ENCODE assay signal across 15 mouse cellular contexts in the genomic region with DNA sequence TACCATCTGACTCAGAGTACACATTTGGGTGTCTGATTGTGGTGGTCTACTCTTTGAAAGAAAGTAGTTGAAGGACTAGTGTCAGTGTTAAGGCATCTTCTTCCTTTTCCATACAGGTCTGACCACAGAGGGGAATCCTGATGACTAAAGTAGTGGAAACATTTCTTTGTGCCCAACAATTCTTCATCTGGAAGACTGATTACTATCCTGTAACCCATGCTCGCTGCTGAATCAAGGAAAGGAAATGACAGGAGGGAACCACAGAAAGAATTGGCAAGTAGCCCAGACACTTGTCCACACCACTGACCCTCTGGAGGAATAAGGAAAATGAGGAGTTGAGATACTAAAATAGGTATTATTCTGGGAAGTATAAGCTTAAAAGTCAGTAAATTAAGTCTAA.
"Had no signal": no experiment of that assay in that cellular context is flagged by ENCODE, and none has a peak within 500 bp of the region (broad histone marks: within the 10 kb centered on the region; RNA-seq: fewer than 3 reads in every experiment).

No protein-coding gene starts in this region.

- ATAC-seq: liver, postnatal 0 days; midbrain, embryonic 15.5 days had no signal

- H3K9ac ChIP-seq: limb, embryonic 15.5 days; liver, embryonic 13.5 days; liver, postnatal 0 days; midbrain, embryonic 15.5 days; neural tube, embryonic 15.5 days had no signal

- H3K27me3 ChIP-seq: limb, embryonic 15.5 days; liver, embryonic 13.5 days; megakaryocyte, embryonic 14.5 days; midbrain, embryonic 15.5 days; neural tube, embryonic 15.5 days had no signal

- H3K9me3 ChIP-seq: limb, embryonic 15.5 days; liver, embryonic 13.5 days; megakaryocyte, embryonic 14.5 days; midbrain, embryonic 15.5 days; neural tube, embryonic 15.5 days had no signal

- DNase-seq: kidney, adult 11 months; left cerebral cortex, postnatal 4 days; liver, embryonic 13.5 days; liver, postnatal 0 days; lung, postnatal 10 days; right cerebral cortex, adult 18-20 months; right cerebral cortex, postnatal 25 days; thymus, postnatal 4 days had no signal

- H3K4me1 ChIP-seq: limb, embryonic 15.5 days; liver, embryonic 13.5 days; megakaryocyte, embryonic 14.5 days; midbrain, embryonic 15.5 days; neural tube, embryonic 15.5 days had no signal

- H3K27ac ChIP-seq: limb, embryonic 15.5 days; liver, embryonic 13.5 days; macrophage; midbrain, embryonic 15.5 days; neural tube, embryonic 15.5 days had no signal

- H3K4me2 ChIP-seq: limb, embryonic 15.5 days; liver, embryonic 13.5 days; midbrain, embryonic 11.5 days; midbrain, embryonic 15.5 days; neural tube, embryonic 15.5 days had no signal

- H3K4me3 ChIP-seq: limb, embryonic 15.5 days; liver, embryonic 13.5 days; megakaryocyte, embryonic 14.5 days; midbrain, embryonic 15.5 days; myocyte; neural tube, embryonic 15.5 days had no signal

- H3K36me3 ChIP-seq: limb, embryonic 15.5 days; liver, embryonic 13.5 days; midbrain, embryonic 15.5 days; neural tube, embryonic 15.5 days had no signal
